Mouse (Mus musculus): ENCODE results near the gene Il15. TPM values are rescaled to one million over a fixed set of nuclear protein-coding genes. Genes with fewer than 3 reads are reported as not detected.

Gene Il15
- polyA plus RNA-seq, 1 experiment from 2014 or later = 10.3 TPM

DNA sequence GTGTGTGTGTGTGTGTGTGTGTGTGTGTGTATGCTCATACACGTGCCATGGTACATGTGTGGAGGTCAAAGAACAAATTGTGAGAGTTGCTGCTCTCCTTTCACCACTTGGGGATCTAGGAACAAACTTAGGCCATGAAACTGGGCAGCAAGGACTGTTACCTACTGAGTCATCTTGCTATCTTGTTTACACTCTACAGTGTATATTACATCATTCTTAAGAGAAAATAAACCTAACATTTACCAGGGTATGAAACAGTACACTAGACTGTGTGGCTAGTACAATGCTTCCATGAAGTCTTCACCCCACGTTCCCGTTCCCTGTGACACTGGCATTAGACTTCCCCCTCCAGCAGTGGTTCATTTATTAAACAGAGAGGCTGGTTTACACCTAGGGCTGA lies 56.5 kb downstream of the Il15 start:
- no peak for DNase-seq (ENCODE audit: low spot score)
- 68% methylated on average over 3 of the region's 3 CpGs for WGBS
- Histone ChIP-seq H3K36me3 (ENCODE audit: insufficient read depth, low read length) (no peaks in the 10 kb centered on the region), H3K4me1 (replicated peaks; ENCODE audit: insufficient read depth, low read length) (no peaks in the 10 kb centered on the region), H3K27me3 (ENCODE audit: insufficient read depth, low read length) (no peaks in the 10 kb centered on the region), H3K27ac (peak overlapping the region; percentile 55; the same call in 1 of the 2 replicates), H3K9me3 (replicated peaks; ENCODE audit: low read length) (no peaks in the 10 kb centered on the region), H3K4me3 (replicated peaks; ENCODE audit: low read depth, low read length) (no peak overlapping the region), H3K4me2 (ENCODE audit: low read length) (no peak overlapping the region), H3K9ac (ENCODE audit: low read depth, low read length) (no peak overlapping the region)
- ATAC-seq (replicated peaks; ENCODE audit: low FRiP score, low read depth) = no peak
- no peak for TF ChIP-seq CTCF (IDR thresholded peaks at IDR 0.05; ENCODE audit: low read depth)

DNA sequence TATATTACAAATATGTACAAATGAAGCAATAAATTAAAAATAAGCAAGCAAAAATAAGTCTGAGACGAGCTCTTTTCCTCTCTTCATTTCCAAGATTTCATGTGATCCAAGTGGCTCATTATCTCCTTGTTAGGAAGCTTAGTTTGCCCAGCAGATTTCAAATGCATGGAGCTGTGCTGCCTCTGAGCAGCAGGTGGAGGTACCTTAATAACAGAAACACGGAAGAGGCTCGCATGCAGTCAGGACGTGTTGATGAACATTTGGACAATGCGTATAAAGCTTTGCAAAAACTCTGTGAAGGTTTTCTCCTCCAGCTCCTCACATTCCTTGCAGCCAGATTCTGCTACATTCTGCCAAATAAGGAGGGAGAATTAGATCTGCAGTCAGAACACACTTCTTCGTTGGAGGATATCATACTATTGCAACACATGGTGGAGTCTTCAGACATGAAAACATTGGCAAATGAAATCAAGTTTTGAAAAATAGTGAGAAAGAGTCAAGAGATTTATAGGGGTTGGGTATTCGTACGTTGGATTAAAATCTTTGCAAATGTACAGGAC lies 71.3 kb downstream of the Il15 start:
- Histone ChIP-seq H3K9me3 (replicated peaks; ENCODE audit: low read length) (no peaks in the 10 kb centered on the region), H3K27ac (no peak overlapping the region), H3K9ac (ENCODE audit: low read depth, low read length) (no peak overlapping the region), H3K4me1 (replicated peaks; ENCODE audit: insufficient read depth, low read length) (no peaks in the 10 kb centered on the region), H3K4me3 (replicated peaks; ENCODE audit: low read depth, low read length) (no peak overlapping the region), H3K4me2 (ENCODE audit: low read length) (no peak overlapping the region), H3K27me3 (ENCODE audit: insufficient read depth, low read length) (no peaks in the 10 kb centered on the region), H3K36me3 (ENCODE audit: insufficient read depth, low read length) (no peaks in the 10 kb centered on the region)
- WGBS = 90% methylated on average over 8 of the region's 8 CpGs
- no peak for TF ChIP-seq CTCF (IDR thresholded peaks at IDR 0.05; ENCODE audit: low read depth)
- ATAC-seq (replicated peaks; ENCODE audit: low FRiP score, low read depth) (no peak), DNase-seq (ENCODE audit: low spot score) (no peak)

DNA sequence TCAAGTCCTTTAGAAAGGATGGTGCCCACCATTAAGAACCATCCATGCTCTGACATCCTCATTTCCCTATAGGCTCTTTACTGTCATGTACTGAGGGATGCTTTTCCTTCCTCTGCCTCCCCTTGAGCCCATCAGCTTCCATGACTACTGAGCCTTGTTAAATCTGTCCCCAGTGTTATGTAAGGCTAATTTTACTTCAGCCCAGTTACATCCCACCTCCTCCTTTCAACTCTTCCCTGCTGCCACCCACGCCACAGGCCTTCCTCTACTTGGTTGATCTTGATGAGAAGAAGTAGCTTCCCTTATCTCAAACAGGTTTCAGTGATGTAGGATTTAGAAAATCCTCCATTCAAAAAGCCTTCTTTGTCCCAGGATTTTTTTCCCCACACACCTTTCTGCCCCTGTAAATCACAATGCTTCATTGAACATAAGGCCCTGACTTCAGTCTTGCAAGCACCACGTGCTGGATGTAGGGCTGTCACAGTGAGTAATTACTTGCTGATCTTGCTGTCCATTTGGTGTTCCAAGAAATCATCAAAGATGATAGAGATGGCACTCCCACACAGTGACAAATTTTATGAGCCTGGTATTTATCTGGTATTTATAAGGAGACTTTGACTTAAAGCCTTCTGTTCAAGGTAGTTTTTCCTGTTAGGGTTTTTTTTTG lies 74.9 kb downstream of the Il15 start:
- Histone ChIP-seq H3K4me1 (replicated peaks; ENCODE audit: insufficient read depth, low read length) (no peaks in the 10 kb centered on the region), H3K9me3 (replicated peaks; ENCODE audit: low read length) (no peaks in the 10 kb centered on the region), H3K9ac (ENCODE audit: low read depth, low read length) (no peak overlapping the region), H3K36me3 (ENCODE audit: insufficient read depth, low read length) (no peaks in the 10 kb centered on the region), H3K27me3 (ENCODE audit: insufficient read depth, low read length) (no peaks in the 10 kb centered on the region), H3K4me3 (replicated peaks; ENCODE audit: low read depth, low read length) (no peak overlapping the region), H3K27ac (no peak overlapping the region), H3K4me2 (ENCODE audit: low read length) (no peak overlapping the region)
- peak; percentile 47 for DNase-seq (ENCODE audit: low spot score)
- WGBS = 23% methylated on average over 2 of the region's 2 CpGs
- no peak for TF ChIP-seq CTCF (IDR thresholded peaks at IDR 0.05; ENCODE audit: low read depth)
- ATAC-seq (replicated peaks; ENCODE audit: low FRiP score, low read depth) = peak; percentile 61

DNA sequence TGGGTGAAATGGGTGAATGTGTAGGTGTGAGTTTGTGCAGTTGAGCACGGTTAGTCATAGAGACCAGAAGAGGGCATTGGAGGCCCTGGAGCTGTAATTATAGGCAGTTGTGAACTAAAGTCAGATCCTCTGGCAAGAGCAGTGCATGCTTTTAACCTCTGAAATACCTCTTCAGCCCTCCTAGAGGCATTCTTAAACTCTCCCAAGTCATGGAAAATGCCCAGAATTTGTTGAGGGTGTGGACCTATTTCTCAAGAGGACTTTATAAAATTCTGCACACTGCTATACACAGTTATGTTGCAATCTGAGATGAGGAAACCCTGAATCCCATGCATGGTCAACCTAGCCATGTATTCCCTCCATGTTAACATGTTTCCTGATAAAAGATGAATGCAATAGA lies 77.0 kb downstream of the Il15 start:
- H3K9me3 ChIP-seq (replicated peaks; ENCODE audit: low read length) = no peaks in the 10 kb centered on the region
- 63% methylated on average over 1 of the region's 1 CpGs for WGBS
- peak; percentile 31 for TF ChIP-seq CTCF (IDR thresholded peaks at IDR 0.05; ENCODE audit: low read depth)
- H3K36me3 ChIP-seq (ENCODE audit: insufficient read depth, low read length) = no peaks in the 10 kb centered on the region
- no peaks in the 10 kb centered on the region for H3K27me3 ChIP-seq (ENCODE audit: insufficient read depth, low read length)
- no peak overlapping the region for H3K27ac ChIP-seq
- H3K9ac ChIP-seq (ENCODE audit: low read depth, low read length) = no peak overlapping the region
- H3K4me3 ChIP-seq (replicated peaks; ENCODE audit: low read depth, low read length) = no peak overlapping the region
- H3K4me2 ChIP-seq (ENCODE audit: low read length) = no peak overlapping the region
- ATAC-seq (replicated peaks; ENCODE audit: low FRiP score, low read depth) = no peak
- no peaks in the 10 kb centered on the region for H3K4me1 ChIP-seq (replicated peaks; ENCODE audit: insufficient read depth, low read length)
- no peak for DNase-seq (ENCODE audit: low spot score)

- no peak for TF ChIP-seq CTCF (IDR thresholded peaks at IDR 0.05; ENCODE audit: low read depth)
- H3K9ac ChIP-seq (ENCODE audit: low read depth, low read length) = no peak overlapping the region
- 72% methylated on average over 6 of the region's 6 CpGs for WGBS
Measured at GRCm38 (mm10) chr8:82325586-82325985, 77.4 kb downstream of the Il15 start.

DNA sequence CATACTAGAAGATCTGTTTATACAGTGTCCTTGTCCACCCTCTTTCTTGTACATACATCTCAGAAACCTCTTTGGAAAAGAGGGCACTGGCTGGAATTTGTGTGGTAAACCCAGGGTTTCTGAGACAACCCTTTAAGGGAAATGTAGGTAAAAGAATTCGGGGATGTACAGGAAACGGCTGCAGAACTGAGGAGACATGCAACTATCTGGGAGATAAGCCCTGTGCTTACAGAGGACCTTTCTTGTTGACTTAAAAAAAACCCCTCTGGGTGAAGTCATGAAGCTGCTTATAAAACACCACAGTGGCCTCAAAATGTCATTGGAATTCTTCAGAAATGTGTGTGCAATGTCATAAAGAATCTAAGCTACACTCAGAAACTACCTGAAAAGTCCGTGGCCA lies 85.6 kb downstream of the Il15 start:
- no peaks in the 10 kb centered on the region for H3K27me3 ChIP-seq (ENCODE audit: insufficient read depth, low read length)
- H3K4me3 ChIP-seq (replicated peaks; ENCODE audit: low read depth, low read length) = no peak overlapping the region
- no peak overlapping the region for H3K27ac ChIP-seq
- DNase-seq (ENCODE audit: low spot score) = no peak
- 64% methylated on average over 3 of the region's 3 CpGs for WGBS
- ATAC-seq (replicated peaks; ENCODE audit: low FRiP score, low read depth) = no peak
- no peak for TF ChIP-seq CTCF (IDR thresholded peaks at IDR 0.05; ENCODE audit: low read depth)
- no peaks in the 10 kb centered on the region for H3K36me3 ChIP-seq (ENCODE audit: insufficient read depth, low read length)
- H3K9ac ChIP-seq (ENCODE audit: low read depth, low read length) = no peak overlapping the region
- no peaks in the 10 kb centered on the region for H3K4me1 ChIP-seq (replicated peaks; ENCODE audit: insufficient read depth, low read length)
- H3K9me3 ChIP-seq (replicated peaks; ENCODE audit: low read length) = no peaks in the 10 kb centered on the region
- no peak overlapping the region for H3K4me2 ChIP-seq (ENCODE audit: low read length)

More at GRCm38 (mm10) chr8:82325586-82325985, 77.4 kb downstream of the Il15 start:
- ATAC-seq (replicated peaks; ENCODE audit: low FRiP score, low read depth) = no peak
- Histone ChIP-seq H3K27ac (no peak overlapping the region), H3K4me1 (replicated peaks; ENCODE audit: insufficient read depth, low read length) (no peaks in the 10 kb centered on the region), H3K36me3 (ENCODE audit: insufficient read depth, low read length) (no peaks in the 10 kb centered on the region), H3K9me3 (replicated peaks; ENCODE audit: low read length) (no peaks in the 10 kb centered on the region), H3K4me3 (replicated peaks; ENCODE audit: low read depth, low read length) (no peak overlapping the region), H3K27me3 (ENCODE audit: insufficient read depth, low read length) (no peaks in the 10 kb centered on the region), H3K4me2 (ENCODE audit: low read length) (no peak overlapping the region)
- no peak for DNase-seq (ENCODE audit: low spot score)

All from kidney, postnatal 0 days (tissue).